Mouse (Mus musculus) ES-Bruce4 (cell line): ENCODE data around the gene Fermt3.

ENCODE experiments used
- CTCF ChIP-seq: IDR thresholded peaks from one replicate; pipeline ENCODE4 v1.8.1; 2011; ENCODE audit warnings: low read depth, low read length
- POLR2A ChIP-seq: IDR thresholded peaks from one replicate; pipeline ENCODE4 v1.8.1; 2011; ENCODE audit warnings: low read length; ENCODE audit not compliant: insufficient read depth

GRCm38 (mm10) chr19:7017541-7018457 is 1.5 kb downstream of the Fermt3 start:
- TF ChIP-seq CTCF, result no peak
- no peak for TF ChIP-seq POLR2A
